Mouse (Mus musculus): ENCODE results near the gene Endov. TPM values are rescaled to one million over a fixed set of nuclear protein-coding genes. Genes with fewer than 3 reads are reported as not detected.
A peak's percentile ranks its signal among the peaks of the same experiment; 100 is the strongest.

Endov gene
- polyA plus RNA-seq (2015; fragmentation: Nextera tagmentation; extraction: Ambion mirVana) = 7.6 and 7.9 TPM in 2 replicates

DNA sequence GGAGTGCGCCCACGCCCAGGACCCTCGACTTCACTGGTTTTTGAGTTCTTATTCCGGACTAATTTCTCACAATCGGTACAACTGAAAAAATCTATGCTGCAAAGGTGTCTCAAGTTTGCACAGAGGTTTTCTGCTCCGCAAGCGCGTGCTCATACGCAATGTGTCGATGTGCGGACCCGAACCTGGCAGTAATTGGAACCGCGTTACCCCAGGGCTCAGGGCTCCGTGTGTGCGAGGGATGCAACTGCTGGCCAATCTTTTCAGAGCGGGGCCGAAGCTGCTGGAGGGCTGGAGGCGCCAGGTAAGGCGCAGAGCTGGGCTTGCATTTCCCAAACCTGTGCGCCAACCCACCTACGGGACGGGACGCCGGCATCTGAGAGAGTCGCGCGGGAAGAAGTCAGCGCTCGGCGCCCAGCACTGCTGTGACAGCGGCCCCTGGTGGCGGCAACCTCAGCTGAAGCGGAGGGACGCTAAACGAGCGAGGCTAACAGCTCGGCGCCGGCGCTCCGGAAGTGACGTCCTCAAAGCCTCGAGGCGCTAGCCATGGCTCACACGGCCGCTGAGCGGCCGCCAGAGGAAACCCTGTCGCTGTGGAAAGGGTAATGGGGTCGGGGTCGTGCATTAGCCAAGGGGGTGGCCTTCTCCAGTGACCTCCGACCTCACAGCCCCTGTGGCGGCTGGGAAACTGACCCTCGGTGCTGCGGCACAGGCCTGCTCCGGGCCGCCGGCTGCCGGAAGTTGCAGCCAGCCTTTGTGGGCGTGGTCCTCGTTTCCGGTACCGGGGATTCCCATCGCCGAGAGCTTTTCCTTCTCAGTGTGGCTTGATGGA lies at the start of gene Endov:
Gene Endov, plus strand, starts transcription at position 487 of the 829 bp plus-strand sequence.
- 2% methylated on average over 64 of the region's 66 CpGs for WGBS (ENCODE audit: insufficient replicate concordance)
- peak; percentile 94 for DNase-seq
- Histone ChIP-seq H3K4me2 (peak within 1 kb of the TSS; percentile 92), H3K9me3 (replicated peaks) (no peaks in the 10 kb centered on the region), H3K27ac (peak within 1 kb of the TSS; percentile 78; the same call in 1 of the 2 replicates), H3K4me3 (replicated peaks) (peak within 1 kb of the TSS; percentile 79), H3K4me1 (replicated peaks) (peaks cover 31% of the 10 kb centered on the region), H3K27me3 (no peaks in the 10 kb centered on the region), H3K9ac (peak within 1 kb of the TSS; percentile 85), H3K36me3 (peaks cover 11% of the 10 kb centered on the region; the same call in 1 of the 2 replicates)
- ATAC-seq (ENCODE audit: low read depth) = peak; percentile 95

DNA sequence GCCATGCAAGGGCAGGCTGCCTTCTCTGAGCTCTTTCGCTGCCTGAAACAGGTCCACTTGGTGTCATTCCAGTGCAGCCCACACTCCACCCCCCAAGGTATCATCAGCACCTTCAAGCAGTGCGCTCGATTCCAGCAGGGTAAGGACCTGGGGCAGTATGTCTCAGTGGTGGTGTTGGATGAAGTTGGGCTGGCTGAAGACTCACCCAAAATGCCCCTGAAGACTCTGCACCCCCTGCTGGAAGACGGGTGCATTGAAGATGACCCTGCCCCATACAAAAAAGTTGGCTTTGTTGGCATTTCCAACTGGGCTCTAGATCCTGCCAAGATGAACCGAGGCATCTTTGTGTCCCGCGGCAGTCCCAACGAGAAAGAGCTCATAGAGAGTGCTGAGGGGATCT lies 48.9 kb upstream of the Endov start:
- no peaks in the 10 kb centered on the region for H3K9me3 ChIP-seq (replicated peaks)
- no peaks in the 10 kb centered on the region for H3K27me3 ChIP-seq
- WGBS (ENCODE audit: insufficient replicate concordance) = 81% methylated on average over 8 of the region's 8 CpGs
- H3K4me1 ChIP-seq (replicated peaks) = no peaks in the 10 kb centered on the region
- DNase-seq (no peak), ATAC-seq (ENCODE audit: low read depth) (no peak)
- no peak overlapping the region for H3K27ac ChIP-seq
- H3K4me2 ChIP-seq = no peak overlapping the region
- no peak overlapping the region for H3K9ac ChIP-seq
- no peak overlapping the region for H3K4me3 ChIP-seq (replicated peaks)
- peaks cover 79% of the 10 kb centered on the region for H3K36me3 ChIP-seq

DNA sequence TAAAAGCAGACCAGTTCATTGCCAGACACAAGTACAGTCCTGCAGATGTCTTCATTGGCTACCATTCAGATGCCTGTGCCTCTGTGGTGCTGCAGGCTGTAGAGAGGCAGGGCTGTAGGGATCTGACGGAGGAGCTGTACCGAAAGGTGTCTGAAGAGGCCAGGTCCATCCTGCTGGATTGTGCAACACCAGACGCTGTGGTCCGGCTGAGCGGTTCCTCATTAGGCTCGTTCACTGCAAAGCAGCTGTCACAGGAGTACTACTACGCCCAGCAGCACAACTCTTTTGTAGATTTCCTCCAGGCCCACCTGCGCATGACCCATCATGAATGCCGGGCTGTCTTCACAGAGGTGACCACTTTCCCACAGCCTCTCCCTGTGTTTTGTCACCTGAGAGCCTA lies 47.7 kb upstream of the Endov start:
- Histone ChIP-seq H3K4me2 (no peak overlapping the region), H3K9me3 (replicated peaks) (no peaks in the 10 kb centered on the region), H3K27ac (no peak overlapping the region), H3K27me3 (no peaks in the 10 kb centered on the region), H3K9ac (no peak overlapping the region), H3K4me1 (replicated peaks) (no peaks in the 10 kb centered on the region), H3K36me3 (peaks cover 76% of the 10 kb centered on the region), H3K4me3 (replicated peaks) (no peak overlapping the region)
- ATAC-seq (ENCODE audit: low read depth) (no peak), DNase-seq (no peak)
- 72% methylated on average over 9 of the region's 9 CpGs for WGBS (ENCODE audit: insufficient replicate concordance)

DNA sequence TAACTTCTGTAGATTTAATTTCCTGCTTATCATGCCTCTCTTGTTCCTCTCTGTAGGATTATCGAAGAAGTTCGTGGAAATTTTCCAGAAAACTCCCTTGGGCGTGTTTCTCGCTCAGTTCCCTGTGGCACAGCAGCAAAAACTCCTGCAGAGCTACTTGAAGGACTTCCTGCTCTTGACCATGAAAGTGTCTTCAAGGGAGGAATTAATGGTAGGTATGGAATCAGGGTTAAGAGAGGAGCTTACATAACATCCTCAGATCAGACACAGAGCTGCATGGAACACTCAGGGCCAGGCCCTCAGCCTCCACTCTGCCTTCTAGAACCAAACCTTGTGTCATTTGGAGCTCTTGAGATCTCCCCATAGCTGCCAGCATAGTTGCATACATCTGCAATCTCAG lies 35.0 kb upstream of the Endov start:
- no peak overlapping the region for H3K9ac ChIP-seq
- DNase-seq (no peak), ATAC-seq (ENCODE audit: low read depth) (no peak)
- H3K4me3 ChIP-seq (replicated peaks) = no peak overlapping the region
- H3K27ac ChIP-seq = no peak overlapping the region
- no peak overlapping the region for H3K4me2 ChIP-seq
- peaks cover 82% of the 10 kb centered on the region for H3K36me3 ChIP-seq
- no peaks in the 10 kb centered on the region for H3K27me3 ChIP-seq
- WGBS (ENCODE audit: insufficient replicate concordance) = 79% methylated on average over 4 of the region's 4 CpGs
- no peaks in the 10 kb centered on the region for H3K9me3 ChIP-seq (replicated peaks)
- H3K4me1 ChIP-seq (replicated peaks) = no peaks in the 10 kb centered on the region

DNA sequence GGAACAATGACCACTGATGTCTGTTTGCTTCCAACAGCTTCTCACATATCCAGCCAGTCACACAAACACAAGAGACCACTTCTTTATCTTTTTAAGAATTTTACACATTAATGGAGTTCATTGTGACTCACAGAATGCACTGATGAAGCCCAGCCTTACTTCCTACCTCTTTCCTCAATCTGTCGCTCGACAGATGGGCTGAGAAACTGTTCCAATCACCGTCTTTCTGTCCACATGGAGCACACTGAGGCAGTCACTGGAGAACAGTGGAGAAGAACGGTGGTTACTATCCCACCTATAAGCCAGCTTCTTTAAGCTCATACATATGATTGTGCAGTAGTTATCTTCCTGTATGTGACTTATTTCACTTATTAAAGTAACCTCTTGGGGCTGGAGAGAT lies 13.3 kb upstream of the Endov start:
- no peak overlapping the region for H3K4me2 ChIP-seq
- no peaks in the 10 kb centered on the region for H3K9me3 ChIP-seq (replicated peaks)
- whole genome bisulfite sequencing (ENCODE audit: insufficient replicate concordance) = 79% methylated on average over 4 of the region's 4 CpGs
- H3K9ac ChIP-seq = no peak overlapping the region
- no peak for DNase-seq
- no peaks in the 10 kb centered on the region for H3K4me1 ChIP-seq (replicated peaks)
- H3K27me3 ChIP-seq = no peaks in the 10 kb centered on the region
- peaks cover 81% of the 10 kb centered on the region for H3K36me3 ChIP-seq
- no peak overlapping the region for H3K27ac ChIP-seq
- H3K4me3 ChIP-seq (replicated peaks) = no peak overlapping the region
- ATAC-seq (ENCODE audit: low read depth) = no peak

DNA sequence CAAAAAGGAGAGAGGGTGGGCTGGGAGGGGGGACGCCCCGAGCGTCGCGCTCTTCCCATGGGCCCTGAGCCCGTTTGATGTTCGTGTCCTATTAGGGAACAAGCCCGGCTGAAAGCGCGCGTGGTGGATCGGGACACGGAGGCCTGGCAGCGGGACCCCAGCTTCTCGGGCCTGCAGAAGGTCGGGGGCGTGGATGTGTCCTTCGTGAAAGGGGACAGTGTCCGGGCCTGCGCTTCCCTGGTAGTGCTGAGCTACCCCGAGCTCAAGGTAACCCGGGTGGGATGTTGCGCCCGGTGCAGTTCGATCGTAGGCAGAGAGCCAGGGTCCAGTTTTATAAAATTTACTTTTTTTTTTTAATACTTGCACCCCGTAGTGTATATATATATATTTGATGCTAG lies 542 bp downstream of the Endov start:
- peak overlapping the region; percentile 92 for H3K4me2 ChIP-seq
- H3K27me3 ChIP-seq = no peaks in the 10 kb centered on the region
- 4% methylated on average over 27 of the region's 27 CpGs for WGBS (ENCODE audit: insufficient replicate concordance)
- ATAC-seq (ENCODE audit: low read depth) (no peak), DNase-seq (no peak)
- peak overlapping the region; percentile 79 for H3K4me3 ChIP-seq (replicated peaks)
- H3K36me3 ChIP-seq = peaks cover 5% of the 10 kb centered on the region; the same call in 1 of the 2 replicates
- peak overlapping the region; percentile 78; the same call in 1 of the 2 replicates for H3K27ac ChIP-seq
- H3K9me3 ChIP-seq (replicated peaks) = no peaks in the 10 kb centered on the region
- peak overlapping the region; percentile 85 for H3K9ac ChIP-seq
- peaks cover 31% of the 10 kb centered on the region for H3K4me1 ChIP-seq (replicated peaks)

DNA sequence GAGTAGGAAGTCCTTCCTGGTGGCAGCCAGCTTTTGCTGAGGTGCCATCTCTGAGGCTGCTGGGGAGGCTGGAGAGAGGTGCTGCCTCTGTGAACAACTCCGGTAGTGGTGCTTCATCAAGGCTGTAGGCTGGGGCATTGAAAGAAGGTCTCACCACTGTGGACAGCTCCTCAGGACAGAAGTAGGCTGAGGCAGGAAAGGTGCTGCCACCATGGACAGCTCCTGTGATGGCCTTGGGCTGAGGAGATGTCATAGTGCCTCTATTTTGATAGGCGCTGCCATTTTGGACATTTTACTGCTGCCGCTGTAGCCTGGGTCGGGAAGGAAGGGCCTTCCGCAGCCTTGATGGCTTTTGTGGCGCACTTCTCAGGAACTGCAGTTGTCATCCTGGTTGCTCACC lies 1.7 kb downstream of the Endov start:
- peaks cover 31% of the 10 kb centered on the region for H3K4me1 ChIP-seq (replicated peaks)
- no peak for ATAC-seq (ENCODE audit: low read depth)
- peak overlapping the region; percentile 92 for H3K4me2 ChIP-seq
- no peak overlapping the region for H3K27ac ChIP-seq
- H3K27me3 ChIP-seq = no peaks in the 10 kb centered on the region
- H3K9me3 ChIP-seq (replicated peaks) = no peaks in the 10 kb centered on the region
- 0 out of 2 replicates have a peak overlapping the region, but pooled peaks have one; percentile 6 for H3K9ac ChIP-seq
- peak; percentile 19 for DNase-seq
- 0 out of 2 replicates have a peak, but pooled peaks cover 2% of the 10 kb centered on the region for H3K36me3 ChIP-seq
- peak overlapping the region; percentile 79; the same call in 1 of the 2 replicates for H3K4me3 ChIP-seq (replicated peaks)
- WGBS (ENCODE audit: insufficient replicate concordance) = 87% methylated on average over 6 of the region's 6 CpGs

DNA sequence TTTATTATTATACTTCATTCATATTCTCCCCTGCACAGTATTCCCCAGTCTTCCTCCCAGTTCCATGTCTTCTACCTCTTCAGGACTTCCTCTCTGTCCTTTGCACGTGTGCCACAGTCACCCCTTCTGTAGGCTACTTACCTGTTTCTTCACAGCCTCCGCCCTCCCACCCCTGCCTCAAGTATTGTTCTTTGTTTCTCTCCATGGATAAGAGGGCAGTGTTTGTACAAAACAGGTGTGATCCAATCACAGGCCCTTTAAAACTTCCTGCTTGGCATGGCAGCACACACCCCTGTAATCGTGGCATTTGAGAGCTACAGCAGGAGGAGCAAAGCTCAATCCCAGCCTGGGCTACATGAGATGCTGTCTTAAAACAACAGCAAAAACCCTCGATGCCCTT lies 2.4 kb downstream of the Endov start:
- H3K36me3 ChIP-seq = 0 out of 2 replicates have a peak, but pooled peaks cover 2% of the 10 kb centered on the region
- ATAC-seq (ENCODE audit: low read depth) (no peak), DNase-seq (no peak)
- H3K4me2 ChIP-seq = no peak overlapping the region
- no peak overlapping the region for H3K27ac ChIP-seq
- 78% methylated on average over 4 of the region's 4 CpGs for WGBS (ENCODE audit: insufficient replicate concordance)
- H3K4me3 ChIP-seq (replicated peaks) = no peak overlapping the region
- peaks cover 31% of the 10 kb centered on the region for H3K4me1 ChIP-seq (replicated peaks)
- no peaks in the 10 kb centered on the region for H3K27me3 ChIP-seq
- H3K9ac ChIP-seq = no peak overlapping the region
- no peaks in the 10 kb centered on the region for H3K9me3 ChIP-seq (replicated peaks)

DNA sequence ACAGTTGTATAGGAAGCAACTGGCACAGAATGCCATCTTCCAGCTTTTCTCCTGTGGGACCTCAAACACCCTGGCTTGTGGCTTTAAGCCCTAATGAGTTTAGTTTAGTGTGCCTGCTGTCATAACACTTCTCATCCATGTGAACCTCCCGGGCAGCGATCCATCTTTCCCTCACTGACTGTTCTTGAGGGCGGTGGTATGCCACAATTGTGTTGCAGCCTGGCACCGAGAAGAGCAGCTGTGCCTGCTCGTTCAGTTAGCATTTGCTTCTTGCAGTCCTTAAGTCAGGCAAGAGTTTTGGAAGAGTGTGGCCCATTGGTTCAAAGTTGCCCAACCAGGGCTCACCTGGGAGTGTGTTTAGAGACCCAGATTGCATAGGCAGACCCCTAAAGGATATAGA lies 5.0 kb downstream of the Endov start:
- no peaks in the 10 kb centered on the region for H3K9me3 ChIP-seq (replicated peaks)
- peaks cover 17% of the 10 kb centered on the region for H3K4me1 ChIP-seq (replicated peaks)
- 85% methylated on average over 5 of the region's 5 CpGs for WGBS (ENCODE audit: insufficient replicate concordance)
- H3K4me3 ChIP-seq (replicated peaks) = no peak overlapping the region
- DNase-seq (no peak), ATAC-seq (ENCODE audit: low read depth) (no peak)
- H3K9ac ChIP-seq = no peak overlapping the region
- no peaks in the 10 kb centered on the region for H3K27me3 ChIP-seq
- peaks cover 16% of the 10 kb centered on the region for H3K36me3 ChIP-seq
- no peak overlapping the region for H3K4me2 ChIP-seq
- H3K27ac ChIP-seq = no peak overlapping the region

DNA sequence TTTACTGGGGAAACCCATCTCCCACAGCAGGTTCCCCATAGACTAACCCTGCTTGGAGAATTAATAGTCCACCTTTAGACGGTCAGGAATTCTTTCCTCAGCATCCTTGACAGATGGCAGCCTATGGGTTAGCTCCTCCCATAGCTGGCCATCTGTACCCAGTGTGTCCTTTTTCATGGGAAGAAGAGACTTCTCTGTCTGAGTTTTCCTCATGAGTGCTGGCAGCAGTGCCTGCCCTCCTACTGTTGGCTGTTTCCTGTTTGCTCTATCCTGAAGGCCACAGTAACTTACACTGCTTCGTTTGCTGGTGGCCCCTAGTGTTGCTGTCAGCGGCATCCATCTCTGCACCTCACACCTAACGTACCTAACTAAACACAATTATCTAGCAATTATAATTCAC lies 6.3 kb downstream of the Endov start:
- H3K27ac ChIP-seq = no peak overlapping the region
- H3K4me2 ChIP-seq = no peak overlapping the region
- no peaks in the 10 kb centered on the region for H3K27me3 ChIP-seq
- H3K36me3 ChIP-seq = peaks cover 28% of the 10 kb centered on the region
- DNase-seq = no peak
- no peak overlapping the region for H3K9ac ChIP-seq
- H3K9me3 ChIP-seq (replicated peaks) = no peaks in the 10 kb centered on the region
- H3K4me1 ChIP-seq (replicated peaks) = peaks cover 9% of the 10 kb centered on the region
- no peak overlapping the region for H3K4me3 ChIP-seq (replicated peaks)
- 66% methylated on average over 4 of the region's 4 CpGs for WGBS (ENCODE audit: insufficient replicate concordance)
- ATAC-seq (ENCODE audit: low read depth) = no peak

DNA sequence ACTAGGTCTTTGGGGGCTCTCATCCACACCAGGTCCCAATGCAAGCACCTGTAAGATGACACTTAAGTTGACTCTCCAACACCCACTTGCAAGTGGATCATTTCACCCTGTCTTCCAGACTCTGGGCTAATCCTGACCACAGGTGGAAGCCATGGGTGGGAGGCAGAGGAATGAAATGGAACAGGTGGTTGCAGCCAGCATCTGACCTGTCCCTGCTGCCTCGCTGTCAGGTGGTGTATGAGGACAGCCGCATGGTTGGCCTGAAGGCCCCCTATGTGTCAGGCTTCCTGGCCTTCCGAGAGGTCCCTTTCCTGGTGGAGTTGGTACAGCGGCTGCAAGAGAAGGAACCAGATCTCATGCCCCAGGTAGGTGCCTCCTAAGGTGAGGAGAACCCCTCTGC lies 8.2 kb downstream of the Endov start:
- H3K27ac ChIP-seq = no peak overlapping the region
- ATAC-seq (ENCODE audit: low read depth) (no peak), DNase-seq (no peak)
- H3K36me3 ChIP-seq = peaks cover 37% of the 10 kb centered on the region
- no peaks in the 10 kb centered on the region for H3K27me3 ChIP-seq
- H3K4me1 ChIP-seq (replicated peaks) = peaks cover 5% of the 10 kb centered on the region; the same call in 1 of the 2 replicates
- no peak overlapping the region for H3K9ac ChIP-seq
- no peaks in the 10 kb centered on the region for H3K9me3 ChIP-seq (replicated peaks)
- 84% methylated on average over 4 of the region's 4 CpGs for WGBS (ENCODE audit: insufficient replicate concordance)
- H3K4me2 ChIP-seq = no peak overlapping the region
- no peak overlapping the region for H3K4me3 ChIP-seq (replicated peaks)

DNA sequence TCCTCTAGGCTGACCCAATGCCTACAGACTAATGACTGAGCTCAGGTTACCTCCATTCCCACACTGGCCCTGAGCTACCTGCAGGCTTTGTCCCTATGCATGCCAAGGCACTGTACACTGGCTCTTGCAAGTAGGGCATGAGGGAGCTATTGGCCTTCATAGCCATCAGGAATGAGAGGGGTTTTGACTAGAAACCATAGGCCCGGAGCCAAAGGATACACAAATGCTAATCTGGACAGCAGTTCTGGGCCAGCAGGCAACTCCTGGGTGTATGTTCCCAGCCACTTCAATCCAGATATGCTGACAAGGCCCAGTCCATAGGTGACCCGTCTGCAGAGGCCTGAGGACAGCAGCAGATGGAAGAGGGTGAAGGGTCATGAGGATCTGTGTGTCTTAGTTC lies 8.9 kb downstream of the Endov start:
- DNase-seq = no peak
- Histone ChIP-seq H3K36me3 (peaks cover 43% of the 10 kb centered on the region), H3K4me2 (no peak overlapping the region), H3K4me1 (replicated peaks) (peaks cover 5% of the 10 kb centered on the region; the same call in 1 of the 2 replicates), H3K27me3 (no peaks in the 10 kb centered on the region), H3K9ac (no peak overlapping the region), H3K27ac (no peak overlapping the region), H3K9me3 (replicated peaks) (no peaks in the 10 kb centered on the region), H3K4me3 (replicated peaks) (no peak overlapping the region)
- 81% methylated on average over 2 of the region's 2 CpGs for WGBS (ENCODE audit: insufficient replicate concordance)
- no peak for ATAC-seq (ENCODE audit: low read depth)

All from liver, embryonic 13.5 days (tissue).